Mouse (Mus musculus) E14TG2a.4 (cell line): Measurements from ENCODE around the gene Lnx2.

ENCODE experiments used
- CTCF ChIP-seq: conservative IDR thresholded peaks from 2 replicates; pipeline ENCODE4 v1.5.1; 2014; ENCODE audit warnings: low read length
- NANOG ChIP-seq: IDR thresholded peaks from 2 replicates; pipeline ENCODE4 v1.6.1; 2014; ENCODE audit warnings: borderline replicate concordance, low read length, mixed read lengths
- POU5F1 ChIP-seq: IDR thresholded peaks from 2 replicates; pipeline ENCODE4 v1.6.1; 2014; ENCODE audit warnings: low read length, borderline replicate concordance

- TF ChIP-seq CTCF (no peak), NANOG (no peak), POU5F1 (no peak)
These were observed 9.4 kb downstream of the Lnx2 start for GRCm38 (mm10) chr5:147066965-147067364.
